Mouse (Mus musculus): Measurements from ENCODE around the gene Sncg.
"Not testable (repeated sequence)": the region's sequence is repeated elsewhere in the genome, so short reads cannot be mapped to it uniquely, and the experiment has no call there.

Gene Sncg

DNA sequence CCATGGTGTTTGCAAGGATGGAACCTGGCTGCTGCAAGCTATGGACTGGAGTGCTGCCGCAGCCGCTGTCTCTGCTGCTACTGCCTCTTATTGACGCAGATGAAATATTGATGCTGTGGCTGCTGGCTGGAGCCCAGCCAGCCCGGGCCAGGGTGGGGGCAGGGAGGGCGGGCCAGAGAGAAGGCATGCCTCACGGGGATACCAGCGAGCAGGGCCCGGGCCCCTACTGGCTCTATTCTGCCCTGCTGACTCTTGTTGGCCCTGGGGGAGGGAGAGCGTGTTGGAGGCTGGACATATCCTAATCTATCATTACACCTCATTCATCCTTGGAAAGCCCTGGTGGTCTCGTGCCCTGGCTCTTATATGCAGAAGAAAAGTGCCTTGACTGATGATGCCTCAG is at the start of gene Sncg:
Gene Sncg (minus strand): TSS at position 213 of the 400 bp plus-strand sequence.
- in situ Hi-C loops (cut with MboI): no loop called here

DNA sequence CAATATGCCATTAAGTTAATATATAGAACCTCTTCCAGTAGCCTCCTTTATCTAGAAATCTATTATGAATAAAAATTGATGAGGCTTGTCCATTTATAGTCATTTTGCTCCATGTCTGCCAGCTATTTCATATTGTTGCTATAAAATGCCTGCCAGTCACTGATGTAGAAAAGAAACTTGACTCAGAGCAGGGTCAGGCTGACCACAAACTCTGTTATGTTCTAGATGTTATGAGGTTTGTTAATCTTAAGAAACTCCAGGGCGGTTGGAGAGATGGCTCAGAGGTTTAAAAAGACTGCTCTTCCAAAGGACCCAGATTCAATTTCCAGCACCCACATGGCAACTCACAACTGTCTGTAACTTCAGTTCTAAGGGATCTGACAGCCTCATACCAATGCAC is 46.5 kb upstream of the Sncg start:
- in situ Hi-C loops (cut with MboI): no loop called here

- in situ Hi-C loops (cut with MboI): no loop called here
Observed at GRCm38 (mm10) chr14:34417501-34417900, 42.9 kb upstream of the Sncg start.

DNA sequence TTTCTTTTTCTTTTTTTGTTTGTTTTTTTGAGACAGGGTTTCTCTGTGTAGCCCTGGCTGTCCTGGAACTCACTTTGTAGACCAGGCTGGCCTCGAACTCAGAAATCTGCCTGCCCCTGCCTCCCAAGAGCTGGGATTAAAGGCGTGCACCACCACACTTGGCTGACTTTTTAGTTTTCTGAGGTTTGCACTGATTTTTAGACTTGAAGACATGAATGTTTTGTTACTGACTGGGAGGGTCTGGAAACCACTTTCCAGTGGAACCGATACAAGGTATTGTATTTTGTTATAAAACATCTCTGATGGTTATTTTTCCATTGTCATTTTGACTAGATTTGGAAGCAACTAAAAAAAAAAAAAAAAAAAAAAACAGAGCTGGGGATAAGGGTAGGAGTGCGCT is 42.4 kb upstream of the Sncg start:
- in situ Hi-C loops (cut with MboI): not testable (repeated sequence)

DNA sequence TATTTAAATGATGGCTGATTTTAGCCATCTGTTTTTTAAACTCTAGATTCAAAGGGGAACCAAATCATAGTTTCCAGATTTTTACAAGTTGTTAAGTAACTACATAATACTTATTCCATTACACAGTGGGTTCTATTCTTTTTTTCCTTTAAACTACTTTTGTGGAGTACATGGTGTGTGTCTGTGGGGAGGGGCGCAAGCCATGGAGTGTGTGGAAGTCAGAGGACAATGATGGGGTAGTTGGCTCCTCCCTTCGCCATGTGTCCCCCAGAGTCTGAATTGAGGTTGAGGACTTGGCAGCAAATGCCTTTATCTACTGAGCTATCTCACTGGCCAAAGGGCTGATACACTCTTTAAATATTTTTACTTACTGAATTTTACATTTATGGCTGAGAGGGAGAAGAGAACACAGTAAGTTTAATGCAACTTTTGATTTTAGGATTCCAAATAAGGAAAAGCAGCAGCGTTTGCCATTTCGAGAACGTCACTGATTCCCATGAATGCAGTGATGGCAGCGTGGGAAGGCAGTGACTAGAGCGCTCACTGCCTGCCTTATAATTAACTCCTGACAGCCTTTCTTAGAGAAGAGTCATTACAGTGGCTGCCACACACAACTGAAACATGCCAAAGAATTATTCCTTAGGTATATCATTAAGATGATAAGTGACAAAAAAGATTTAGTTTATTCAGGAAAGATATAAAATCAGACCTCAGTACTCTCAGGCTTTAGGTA is 37.7 kb upstream of the Sncg start:
- in situ Hi-C loops (cut with MboI): no loop called here

- in situ Hi-C loops (cut with MboI): no loop called here
Observed at GRCm38 (mm10) chr14:34410716-34411115, 36.1 kb upstream of the Sncg start.

DNA sequence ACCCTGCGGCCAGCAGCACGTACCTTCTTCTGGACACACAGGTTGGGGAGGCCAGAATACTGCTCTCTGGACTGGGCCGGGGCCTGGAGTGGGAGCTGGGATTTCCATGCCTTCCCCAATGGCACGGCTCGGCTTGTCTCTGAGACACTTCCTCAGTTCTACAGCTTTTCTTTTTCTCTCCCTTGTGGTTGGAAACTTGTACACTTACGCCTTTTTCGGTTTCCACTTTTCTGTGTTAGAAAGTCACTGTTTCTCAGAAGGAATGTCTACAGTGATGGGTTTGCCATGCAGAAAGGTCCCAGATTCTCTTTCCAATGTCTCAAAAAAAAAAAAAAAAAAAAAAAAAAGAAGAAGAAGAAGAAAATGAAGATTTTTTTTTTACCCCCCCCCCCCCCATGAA is 28.8 kb upstream of the Sncg start:
- in situ Hi-C loops (cut with MboI): no loop called here

DNA sequence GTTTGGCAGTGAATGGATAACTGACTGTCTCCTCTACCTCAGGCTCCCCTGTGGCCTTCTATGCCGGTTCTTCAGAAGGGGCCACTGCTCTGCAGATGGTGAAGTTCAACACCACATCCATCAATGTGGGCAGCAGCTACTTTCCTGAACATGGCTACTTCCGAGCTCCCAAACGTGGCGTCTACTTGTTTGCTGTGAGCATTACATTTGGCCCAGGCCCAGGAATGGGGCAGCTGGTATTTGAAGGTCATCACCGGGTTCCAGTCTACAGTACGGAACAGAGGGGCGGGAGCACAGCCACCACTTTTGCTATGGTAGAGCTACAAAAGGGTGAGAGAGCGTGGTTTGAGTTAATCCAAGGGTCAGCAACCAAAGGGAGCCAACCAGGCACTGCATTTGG is 28.3 kb upstream of the Sncg start:
- in situ Hi-C loops (cut with MboI): no loop called here

- in situ Hi-C loops (cut with MboI): no loop called here
Observed at GRCm38 (mm10) chr14:34401135-34401534, 26.5 kb upstream of the Sncg start.

GRCm38 (mm10) chr14:34400021-34400420 is 25.4 kb upstream of the Sncg start:
- in situ Hi-C loops (cut with MboI): no loop called here

DNA sequence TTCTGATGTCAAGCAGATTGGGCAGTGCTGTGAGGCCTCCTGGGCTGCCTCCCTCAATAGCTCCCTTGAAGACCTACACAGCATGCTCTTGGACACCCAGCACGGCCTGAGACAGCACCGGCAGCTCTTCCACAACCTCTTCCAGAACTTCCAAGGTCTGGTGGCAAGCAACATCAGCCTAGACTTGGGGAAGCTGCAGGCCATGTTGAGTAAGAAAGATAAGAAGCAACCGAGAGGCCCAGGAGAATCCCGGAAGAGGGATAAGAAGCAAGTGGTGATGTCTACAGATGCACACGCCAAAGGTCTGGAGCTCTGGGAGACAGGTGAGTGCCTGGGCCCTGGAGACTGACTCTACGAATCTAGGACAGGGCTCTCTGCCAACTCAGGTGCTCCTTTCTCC is 24.7 kb upstream of the Sncg start:
- in situ Hi-C loops (cut with MboI): no loop called here

- in situ Hi-C loops (cut with MboI): no loop called here
Observed at GRCm38 (mm10) chr14:34398901-34399300, 24.3 kb upstream of the Sncg start.

DNA sequence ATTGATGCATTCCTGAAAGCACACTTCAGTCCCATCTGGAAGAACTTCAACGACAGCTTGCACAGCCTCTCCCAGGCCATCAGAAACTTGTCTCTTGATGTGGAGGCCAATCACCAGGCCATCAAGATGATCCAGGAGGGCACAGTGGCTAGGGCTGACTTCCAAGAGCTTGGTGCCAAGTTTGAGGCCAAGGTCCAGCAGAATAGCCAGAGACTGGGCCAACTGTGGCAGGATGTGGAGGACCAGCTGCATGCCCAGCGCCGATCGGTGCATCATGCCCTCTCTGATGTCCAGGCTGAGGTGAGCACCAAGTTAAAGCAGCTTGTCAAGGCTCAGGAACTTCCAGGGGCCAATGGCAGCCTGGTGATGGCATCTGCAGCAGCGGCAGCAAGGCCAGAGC is 23.3 kb upstream of the Sncg start:
- in situ Hi-C loops (cut with MboI): no loop called here

- in situ Hi-C loops (cut with MboI): no loop called here
Observed at GRCm38 (mm10) chr14:34393295-34393694, 18.7 kb upstream of the Sncg start.

- in situ Hi-C loops (cut with MboI): no loop called here
Observed at GRCm38 (mm10) chr14:34382921-34383704, 8.5 kb upstream of the Sncg start.

GRCm38 (mm10) chr14:34378560-34379331 is 4.2 kb upstream of the Sncg start:
- in situ Hi-C loops (cut with MboI): no loop called here

GRCm38 (mm10) chr14:34377121-34377520 is 2.5 kb upstream of the Sncg start:
- in situ Hi-C loops (cut with MboI): no loop called here

- in situ Hi-C loops (cut with MboI): no loop called here
Observed at GRCm38 (mm10) chr14:34375941-34376340, 1.4 kb upstream of the Sncg start.

GRCm38 (mm10) chr14:34375415-34375904 is 871 bp upstream of the Sncg start, which contains the start of gene Mmrn2:
TSS of gene Mmrn2 (plus strand) at chr14:34375465.
- in situ Hi-C loops (cut with MboI): no loop called here

- in situ Hi-C loops (cut with MboI): no loop called here
Observed at GRCm38 (mm10) chr14:34373581-34373980, 1.0 kb downstream of the Sncg start.

DNA sequence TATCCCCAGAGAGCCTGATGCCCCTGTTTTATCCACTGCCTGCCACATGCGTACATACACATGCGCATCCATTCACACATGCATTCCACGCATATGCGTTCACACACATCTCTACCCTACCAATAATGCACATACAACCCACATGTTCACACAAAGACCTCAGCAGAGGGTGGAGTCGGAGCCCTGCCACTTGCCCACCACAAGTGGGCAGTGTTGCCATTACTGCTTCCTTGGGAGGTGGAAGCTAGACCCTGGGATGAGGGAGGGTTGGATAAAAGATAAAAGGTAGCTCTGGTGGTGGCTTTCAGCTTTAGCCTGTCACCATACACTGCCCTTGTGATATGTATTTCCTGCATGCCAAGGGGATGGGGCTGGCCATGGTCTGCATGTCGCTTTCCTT is 1.9 kb downstream of the Sncg start:
- in situ Hi-C loops (cut with MboI): no loop called here

GRCm38 (mm10) chr14:34371763-34372162 is 2.8 kb downstream of the Sncg start:
- in situ Hi-C loops (cut with MboI): no loop called here
